Mouse (Mus musculus) layer of hippocampus, postnatal 10 days (tissue): Measurements from ENCODE around the gene Clasrp. TPM values are rescaled to one million over a fixed set of nuclear protein-coding genes. Genes with fewer than 3 reads are reported as not detected.

Source experiments
- DNase-seq, 2 experiments: peaks; one replicate each; pipeline ENCODE4 v3.0.0; 2021; ENCODE audit warnings: low spot score in 2 of 2
- total RNA-seq, 2 experiments: library from RNA; stranded (reverse); gene quantifications; 2 replicates each; pipeline ENCODE4 v1.2.3; 2021

The Clasrp gene
- total RNA-seq, 2 experiments from 2014 or later: 86.8 to 98.8 TPM

DNA sequence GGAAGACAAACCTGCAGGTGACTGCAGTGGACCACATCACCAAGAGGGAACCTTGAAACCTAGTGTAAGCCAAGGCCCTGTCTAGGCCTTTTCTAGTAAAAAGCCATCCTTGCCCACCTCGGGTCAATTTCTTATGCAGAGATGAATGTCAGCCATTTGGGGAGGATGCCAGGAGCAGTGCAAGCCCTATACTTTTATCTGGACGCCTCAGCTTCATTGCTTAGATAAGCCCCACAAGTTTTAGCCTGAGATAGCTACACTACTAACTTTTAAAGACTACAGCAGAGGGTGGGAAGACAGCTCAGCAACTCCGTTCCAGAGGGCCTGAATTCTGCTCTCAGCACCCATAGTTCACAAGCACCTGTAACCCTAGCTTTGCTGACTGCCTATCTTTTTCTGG lies 40.4 kb downstream of the Clasrp start:
- no peak for DNase-seq

DNA sequence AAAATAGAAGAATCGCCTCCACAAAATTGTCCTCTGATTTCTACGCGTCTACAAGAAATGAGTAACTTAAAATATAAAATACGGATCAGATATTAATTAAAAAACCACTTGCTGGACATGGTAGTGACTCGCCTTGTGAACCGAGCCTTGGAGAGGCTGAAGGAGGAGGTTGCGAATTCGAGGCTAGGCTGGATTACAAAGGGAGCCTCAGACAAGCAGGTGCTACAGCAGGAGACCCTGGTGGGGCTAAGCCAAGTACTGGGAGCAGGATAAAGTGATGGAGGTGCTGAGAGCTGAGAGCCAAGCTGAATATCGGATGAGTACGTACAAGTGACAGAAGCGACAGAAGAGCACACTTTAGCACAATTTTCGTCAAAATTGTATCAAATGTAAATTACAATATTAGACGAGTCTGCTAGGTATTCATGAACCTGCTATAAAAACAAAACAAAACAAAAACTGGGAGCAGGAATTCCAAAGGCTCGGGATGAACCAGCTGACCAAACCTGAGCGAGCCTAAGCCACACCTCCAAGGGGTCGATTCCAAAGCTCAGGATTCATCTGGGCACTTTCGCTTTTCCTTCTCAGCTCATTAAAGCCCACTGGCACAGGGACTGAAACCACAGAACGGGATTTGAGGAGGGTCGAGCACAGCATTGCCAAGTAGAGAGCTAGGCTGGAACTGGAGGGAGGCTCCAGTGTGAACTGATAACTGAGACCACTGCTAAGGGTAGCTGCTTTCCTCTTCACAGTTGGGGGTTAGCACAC lies 41.5 kb downstream of the Clasrp start, which contains the start of gene Ppp1r37:
Gene Ppp1r37, minus strand, starts transcription at position 434 of the 768 bp plus-strand sequence.
- peak in 1 of 2 experiments; percentile 22 for DNase-seq

DNA sequence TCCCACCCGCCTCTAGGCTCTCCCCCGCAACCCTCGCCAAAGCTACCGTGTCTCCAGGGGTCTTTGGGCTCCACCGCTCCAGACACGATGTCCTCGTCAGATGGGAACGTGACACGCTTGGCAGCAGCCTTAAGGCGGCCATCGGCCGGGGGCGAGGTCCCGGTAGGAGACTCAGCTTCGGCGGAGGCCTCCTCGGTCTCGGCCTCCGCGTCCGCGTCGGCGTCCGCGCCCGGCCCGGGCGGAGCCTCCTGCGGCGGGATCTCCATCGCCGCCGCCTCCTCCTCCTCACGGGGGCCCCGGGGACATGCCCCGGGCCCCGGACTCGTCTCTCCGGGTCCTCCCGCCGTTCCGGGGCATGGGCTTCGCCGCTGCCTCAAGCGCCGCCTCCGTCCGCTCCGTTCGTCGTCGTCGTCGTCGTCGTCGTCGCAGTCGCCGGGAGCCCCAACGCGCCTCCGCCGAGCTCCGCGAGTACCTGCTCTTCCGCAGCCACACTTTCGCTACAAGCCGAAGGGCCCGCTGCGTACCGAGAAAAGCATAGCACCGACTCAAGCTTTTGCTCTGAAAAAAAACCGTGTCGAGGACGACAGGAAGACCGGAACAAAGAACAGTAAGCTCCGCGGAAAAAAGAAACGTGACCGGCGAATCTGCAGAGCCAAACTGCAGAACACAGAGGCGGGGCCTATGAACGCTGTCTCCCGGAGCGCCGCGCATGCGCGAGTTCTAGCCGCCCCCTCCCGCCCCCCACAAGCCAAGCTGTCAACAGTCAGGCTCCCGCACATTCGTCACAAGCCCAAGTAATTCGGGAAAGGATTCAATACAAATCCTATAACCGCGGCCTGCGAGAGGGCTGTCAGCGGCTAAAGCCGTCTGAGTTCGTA lies 42.3 kb downstream of the Clasrp start:
- DNase-seq: peak; percentile 89 to 92

DNA sequence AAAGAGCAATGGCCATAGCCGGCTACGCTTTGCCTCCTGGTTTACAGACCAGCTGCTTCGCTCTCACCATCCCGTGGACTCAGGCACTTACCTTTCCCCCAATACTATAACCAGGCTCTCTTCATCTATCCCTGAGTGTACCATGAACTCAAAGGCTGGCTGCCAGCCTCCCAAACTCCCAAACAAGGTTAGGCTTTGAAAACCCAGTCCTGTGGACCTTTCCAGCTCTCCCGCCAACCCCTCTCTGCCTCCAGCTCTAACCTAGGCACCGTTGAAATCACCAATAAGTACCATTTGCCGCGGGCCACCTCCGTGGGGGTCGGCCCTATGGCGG lies 42.9 kb downstream of the Clasrp start:
- no peak for DNase-seq

DNA sequence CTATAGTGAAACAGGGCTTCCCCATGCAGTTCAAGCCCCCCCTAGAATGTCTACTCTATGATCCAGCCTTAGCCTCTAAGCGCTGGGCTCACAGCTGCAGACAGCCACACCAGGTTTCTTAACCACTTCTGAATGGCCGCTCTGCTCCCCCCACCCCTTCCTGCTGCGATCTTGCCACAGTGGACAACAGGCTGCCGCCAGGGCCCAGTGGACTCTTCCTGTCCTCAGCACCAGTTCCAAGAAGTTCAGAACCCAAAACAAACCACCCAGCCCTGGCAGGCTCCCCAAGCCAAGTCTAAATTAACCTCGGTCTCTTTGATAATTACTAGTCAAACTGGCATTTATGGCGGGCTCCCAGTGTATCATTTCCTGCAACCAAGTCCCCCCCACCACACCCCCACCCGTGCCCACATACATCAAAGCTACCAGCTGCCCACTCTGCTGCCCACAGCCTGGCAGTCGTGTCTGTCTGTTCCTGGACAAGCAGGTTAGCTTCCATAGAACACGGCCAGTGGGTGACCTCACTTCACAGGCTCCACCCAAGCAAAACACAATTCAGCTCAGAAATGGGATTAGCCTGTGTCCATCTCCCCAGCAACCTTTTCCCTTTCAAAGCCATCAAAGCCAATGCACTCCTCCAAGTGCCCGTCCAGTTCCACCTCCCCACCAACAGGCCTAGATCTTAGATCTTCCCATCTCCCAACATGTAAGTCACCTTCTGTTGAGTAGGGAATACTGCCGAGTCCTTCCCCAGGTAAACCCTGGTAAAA lies 43.6 kb downstream of the Clasrp start:
- peak in 1 of 2 experiments; percentile 14 for DNase-seq

DNA sequence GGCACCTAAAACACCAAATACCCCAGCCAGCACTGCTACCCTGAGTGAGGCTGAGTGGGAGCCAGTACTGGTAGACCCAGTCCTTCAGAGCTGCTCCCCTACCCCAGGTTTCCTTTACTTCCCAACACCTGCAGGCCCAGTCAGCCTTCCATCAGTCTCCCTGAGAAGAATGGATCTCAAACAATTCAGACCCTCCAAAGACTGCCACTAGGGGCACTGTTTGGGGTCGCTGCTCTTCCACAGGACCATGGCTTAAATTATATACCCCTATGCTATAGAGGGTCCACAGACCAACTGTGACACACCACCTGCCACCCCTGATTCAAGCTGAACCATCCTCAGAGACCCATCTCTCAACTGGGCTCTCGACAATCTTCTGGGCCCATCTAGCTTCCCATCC lies 45.3 kb downstream of the Clasrp start:
- no peak for DNase-seq

DNA sequence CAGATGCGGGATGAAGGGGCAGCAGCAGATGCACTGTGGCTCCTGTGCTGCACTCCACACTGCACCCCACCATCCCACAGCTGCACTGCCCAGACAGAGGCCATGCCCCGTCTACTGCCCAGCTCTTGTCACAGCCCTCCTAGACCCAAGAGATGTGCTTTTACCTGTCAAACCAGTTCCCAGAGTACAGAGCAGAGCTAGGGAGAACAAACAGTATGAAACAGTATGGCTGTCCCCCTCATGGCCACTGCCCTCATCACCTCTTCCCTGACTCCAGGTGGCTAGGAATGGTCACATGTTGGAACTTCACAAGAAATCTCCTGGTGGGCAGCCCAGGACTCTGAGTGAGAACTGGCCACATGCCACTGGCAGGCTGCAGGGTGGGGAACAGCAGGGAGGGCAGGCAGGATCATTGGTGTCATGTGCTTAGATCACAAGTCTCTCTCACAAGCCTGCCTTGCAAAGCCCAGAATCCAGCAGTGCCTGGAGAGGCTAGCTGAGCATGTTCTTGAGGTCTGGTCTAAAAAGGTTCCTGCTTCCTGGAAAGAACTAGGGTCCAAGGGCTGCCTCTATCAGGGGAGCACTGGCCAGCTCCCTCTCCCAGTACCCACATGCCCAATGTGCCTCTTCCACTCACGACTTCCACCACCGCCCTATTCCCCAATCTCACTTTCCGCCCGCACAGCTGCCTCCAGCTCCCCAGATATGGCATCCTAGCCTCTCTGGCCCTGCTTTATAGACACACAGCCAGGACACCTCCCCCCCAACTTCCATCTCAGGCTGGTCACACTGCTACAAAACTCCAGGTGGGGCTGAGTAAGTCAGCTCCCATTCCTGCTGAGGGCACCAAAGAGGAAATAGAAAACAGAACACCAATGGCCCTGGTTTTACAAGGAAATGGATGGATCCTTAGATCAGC lies 46.0 kb downstream of the Clasrp start:
- DNase-seq: no peak

DNA sequence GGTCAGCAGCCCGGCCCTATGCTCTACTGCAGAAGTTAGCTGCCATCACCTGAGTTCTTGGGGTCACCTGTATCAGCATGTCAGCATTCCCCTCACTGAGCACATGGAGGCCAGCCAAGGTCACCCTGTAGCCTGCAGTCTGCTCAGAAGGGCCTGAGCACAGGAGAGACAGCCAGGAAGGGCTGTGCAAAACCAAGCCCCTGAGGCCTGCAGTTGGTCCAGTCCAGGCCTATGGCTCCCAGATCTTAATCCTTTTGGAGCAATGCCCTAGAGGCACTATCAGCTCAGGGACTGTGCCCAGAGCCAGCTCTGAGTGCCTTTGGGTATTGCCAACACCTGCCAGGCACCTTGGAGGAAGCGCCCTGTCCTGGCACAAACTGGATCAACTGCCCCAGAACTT lies 47.2 kb downstream of the Clasrp start:
- DNase-seq: no peak

DNA sequence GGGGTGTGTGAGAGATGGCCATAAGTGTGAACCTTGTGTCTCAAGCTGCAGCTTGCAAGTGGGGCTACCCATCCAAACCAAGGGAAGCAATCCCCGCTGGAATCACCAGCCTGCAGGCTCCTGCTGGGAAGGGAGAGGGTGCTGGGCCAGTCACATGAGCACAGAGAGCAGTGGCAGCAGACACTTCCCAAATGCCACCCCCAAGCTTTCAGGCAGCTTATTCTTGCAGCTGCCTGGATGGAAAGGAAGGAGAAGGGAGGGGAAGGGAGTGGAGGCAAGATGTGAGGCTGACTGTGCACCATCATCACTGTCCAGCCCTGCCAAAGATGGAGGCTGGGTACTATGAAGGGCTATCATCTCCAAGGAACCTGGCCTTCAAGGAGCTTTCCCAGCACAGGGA lies 50.1 kb downstream of the Clasrp start:
- no peak for DNase-seq

DNA sequence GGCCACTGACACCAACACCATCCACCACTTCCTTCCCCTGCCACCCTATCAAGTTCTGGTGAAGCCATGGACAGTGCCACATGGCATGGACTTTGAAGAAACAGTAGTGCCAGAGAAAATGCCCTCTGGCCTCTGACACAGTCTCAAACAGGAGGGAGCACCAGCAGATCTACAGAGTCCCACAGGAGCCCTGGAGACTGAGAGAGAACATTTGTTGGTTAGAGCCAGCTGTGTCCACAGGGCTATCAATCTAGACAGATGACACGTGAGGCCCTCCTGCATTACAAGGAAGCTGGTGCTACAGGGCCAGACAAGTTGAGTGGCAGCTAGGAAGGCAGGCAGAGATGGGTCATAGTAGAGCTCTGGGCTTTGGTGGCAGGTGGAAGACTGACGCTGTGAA lies 51.8 kb downstream of the Clasrp start:
- DNase-seq: no peak

DNA sequence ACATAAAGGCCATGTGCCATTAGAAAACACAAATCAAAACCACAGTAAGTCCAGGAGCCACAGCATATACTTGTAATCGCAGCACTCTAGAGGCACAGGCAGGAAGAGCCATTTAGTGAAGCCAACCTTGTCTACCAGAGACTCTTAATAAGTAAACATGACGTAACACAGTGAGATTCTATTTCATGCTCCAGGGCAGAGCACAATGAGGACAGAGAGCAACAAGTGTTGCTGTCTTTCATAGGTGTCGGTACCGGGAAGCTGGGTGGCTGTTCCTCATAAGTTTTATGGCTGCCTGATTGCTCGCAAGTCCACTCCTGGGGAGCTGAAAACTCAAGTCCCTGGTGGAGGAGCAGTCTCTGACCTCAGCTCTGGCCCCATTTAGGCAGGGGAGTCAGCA lies 52.7 kb downstream of the Clasrp start:
- no peak for DNase-seq

DNA sequence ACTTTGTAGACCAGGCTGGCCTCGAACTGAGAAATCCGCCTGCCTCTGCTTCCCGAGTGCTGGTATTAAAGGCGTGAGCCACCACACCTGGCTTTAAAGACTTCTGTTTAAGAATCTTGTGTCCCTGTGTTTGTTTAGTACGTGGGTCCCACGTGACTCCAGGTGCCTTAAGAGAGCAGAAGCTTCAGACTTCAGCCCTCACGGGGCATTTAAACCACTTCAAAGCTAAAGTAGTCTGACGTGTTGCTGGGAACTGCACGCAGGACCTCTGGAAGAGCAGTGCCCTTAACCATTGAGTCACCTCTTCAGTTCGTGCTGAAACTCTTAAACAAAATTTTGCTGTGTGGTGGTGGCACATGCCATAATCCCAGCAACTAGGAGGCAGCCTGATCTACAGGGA lies 54.9 kb downstream of the Clasrp start:
- DNase-seq: no peak

DNA sequence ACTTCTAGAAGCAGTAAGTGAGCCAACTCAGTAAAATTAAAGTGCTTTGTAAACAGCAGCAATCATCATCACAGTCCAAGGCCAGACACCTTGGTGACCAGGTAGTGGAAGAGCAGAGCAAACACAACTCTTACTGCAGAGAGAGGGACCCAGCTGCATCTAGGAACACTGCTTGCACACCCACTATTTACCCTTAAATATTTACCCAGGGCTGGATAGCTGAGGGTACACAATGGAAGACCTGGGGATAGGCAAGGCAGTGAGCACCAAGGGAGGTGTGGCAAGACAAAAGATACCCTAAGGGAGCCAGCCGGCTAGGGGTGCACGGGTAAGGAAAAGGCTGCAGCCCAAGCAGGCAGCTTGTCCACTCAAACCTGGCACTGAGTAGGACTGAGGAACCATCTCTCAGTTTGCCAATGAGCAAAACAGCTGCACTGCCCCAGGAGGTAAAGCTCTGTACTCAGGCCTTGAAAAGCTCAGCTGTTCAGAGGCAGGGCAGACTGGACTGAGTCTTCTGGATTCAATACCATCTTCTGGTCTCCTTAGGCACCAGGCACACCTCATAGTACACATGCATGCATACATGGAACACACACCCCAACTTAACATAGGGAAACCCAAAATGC lies 56.8 kb downstream of the Clasrp start:
- no peak for DNase-seq

DNA sequence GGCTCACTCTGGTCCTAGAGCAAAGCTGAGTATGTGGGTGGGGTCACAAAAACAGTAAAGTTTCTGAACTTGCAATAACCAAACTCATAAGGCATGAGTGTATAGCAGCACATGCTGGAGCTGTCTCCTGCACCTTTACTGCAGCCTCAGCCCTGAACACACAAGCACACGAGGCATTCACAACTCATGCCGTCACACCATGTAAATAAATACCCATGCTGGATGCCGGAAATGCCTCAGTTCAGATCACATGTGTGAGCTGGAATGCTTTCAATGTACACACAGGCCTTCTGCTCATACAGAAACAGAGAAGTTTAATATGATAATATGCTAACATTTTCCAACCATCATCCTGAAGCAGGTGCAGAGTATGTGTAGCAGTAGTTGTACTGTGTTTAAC lies 58.3 kb downstream of the Clasrp start:
- DNase-seq: no peak

DNA sequence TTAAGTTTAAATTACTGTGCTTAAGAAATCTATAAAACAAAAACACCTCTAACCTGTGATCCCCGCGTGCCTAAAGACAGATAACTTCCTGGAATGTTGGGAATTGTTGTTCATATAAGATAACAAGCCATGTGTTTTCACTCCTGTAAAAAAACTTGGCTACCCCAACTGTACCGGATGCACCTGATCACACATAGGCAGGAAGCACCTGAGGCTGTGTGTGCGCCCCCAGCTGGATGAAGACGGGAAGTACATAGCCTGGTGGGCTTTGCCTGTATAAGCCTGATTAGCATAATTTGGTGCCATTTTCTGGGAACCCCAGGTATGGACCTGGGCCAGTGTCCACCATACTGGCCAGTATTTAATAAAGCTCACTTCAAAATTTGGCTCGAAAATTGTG lies 60.7 kb downstream of the Clasrp start:
- DNase-seq: no peak

DNA sequence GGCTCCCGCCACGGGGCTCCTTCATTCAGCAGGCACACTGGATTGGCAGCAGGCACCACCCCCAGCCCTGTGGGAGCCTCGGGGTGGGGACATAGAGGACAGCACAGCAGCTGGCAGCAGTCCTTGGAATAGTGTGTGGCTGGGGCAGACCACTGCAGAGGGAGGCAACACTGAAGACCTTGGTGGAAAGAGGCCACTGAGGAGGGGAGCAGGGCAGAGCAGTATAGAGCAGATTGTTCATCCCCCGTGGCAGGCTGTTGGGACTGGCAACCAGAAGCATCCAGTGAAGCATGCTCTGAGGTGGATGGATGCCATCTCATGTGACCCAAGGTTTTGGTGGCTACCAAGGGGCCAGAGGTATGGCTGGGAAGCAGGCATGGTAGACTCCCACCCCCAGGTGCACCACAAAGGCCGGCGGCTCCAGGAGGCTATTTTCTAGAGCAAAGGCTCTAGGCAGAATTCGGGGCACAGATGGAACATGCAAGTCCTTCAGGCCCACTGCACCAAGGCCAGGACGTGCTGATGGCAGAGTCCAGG lies 62.1 kb downstream of the Clasrp start:
- DNase-seq: peak; percentile 51 to 55

DNA sequence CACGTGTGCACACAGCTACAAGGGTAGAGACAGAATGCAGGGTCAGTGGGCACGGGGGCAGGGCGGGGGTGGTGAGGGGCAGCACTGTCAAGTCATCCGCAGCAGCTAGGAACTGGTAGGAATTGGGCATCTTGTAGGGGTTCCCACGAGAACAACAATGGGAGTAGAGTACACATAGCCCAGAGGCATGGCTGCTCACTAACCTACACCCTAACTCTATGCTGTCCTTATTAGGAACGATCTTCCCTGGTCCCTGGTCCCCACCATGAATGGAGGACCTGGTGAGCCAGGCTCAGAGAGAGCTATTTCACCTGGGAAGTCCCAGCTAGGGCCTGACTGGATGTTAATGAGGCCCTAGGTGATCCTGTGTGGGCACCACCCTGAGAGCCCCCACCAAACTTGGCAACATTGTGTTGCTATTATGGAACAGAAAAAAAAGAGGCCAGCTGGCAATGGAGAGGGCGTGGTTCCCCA lies 62.6 kb downstream of the Clasrp start:
- DNase-seq: no peak

DNA sequence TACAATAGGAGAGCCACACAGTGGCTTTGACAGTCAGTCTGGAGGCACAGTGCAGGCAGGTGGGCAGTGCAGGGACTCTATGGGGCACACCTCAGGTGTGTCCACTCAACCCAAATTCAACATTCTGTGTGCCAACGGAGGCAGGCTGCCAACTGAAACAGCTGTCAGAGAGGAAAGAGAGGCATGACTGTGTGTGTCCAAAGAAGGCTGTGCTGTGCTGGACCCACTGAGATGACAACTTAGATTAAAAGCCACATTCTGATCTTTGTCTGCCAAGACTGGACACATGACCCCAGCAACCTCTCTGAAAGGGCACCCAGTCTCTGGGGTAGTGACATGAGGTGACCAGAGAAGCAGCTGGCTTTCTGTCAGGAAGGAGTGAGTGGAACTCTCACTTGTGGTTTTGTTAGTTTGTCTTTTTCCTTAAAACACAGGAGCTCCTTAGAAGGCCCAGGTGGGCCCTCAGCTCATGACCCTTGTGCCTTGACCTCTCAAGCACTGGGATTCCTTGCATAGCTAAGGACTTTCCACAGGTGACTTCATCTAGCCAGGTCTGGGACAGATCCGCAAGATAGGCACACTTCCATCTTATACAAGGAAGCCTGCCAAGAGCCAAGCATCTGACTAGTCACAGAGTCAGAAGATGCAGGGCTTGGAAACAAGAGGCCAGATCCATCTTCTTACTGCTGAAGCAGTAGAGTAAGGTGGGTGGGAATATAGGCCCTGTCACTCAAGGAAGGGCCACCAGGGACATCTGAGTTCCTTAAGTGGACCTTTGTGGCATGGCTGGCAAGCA lies 63.3 kb downstream of the Clasrp start:
- no peak for DNase-seq

DNA sequence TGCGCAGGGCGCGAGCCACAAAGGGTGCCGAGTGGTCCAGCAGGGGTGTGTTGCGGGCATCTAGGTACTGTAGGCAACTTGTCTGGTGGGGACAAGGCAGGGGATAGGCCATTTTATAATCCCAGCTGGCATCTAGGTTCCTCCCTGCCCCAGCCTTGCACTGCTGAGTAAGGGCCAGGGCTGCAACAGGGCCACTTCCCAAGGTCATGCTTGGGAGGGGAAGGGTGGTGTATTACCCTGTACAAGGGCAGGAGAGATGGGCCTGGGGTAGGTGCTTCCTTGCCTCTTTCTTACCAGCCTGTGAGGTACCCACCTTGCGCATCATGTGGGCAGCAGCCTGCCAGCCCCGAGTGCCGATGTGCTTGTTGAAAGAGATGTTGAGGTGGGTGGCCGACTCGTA lies 69.6 kb downstream of the Clasrp start:
- DNase-seq: no peak
